Mouse (Mus musculus) lung, embryonic 16.5 days (tissue): Measurements from ENCODE around the gene Id3. TPM values are rescaled to one million over a fixed set of nuclear protein-coding genes. Genes with fewer than 3 reads are reported as not detected.

Experiments used
- ATAC-seq: fragments of 200-750 bp; cut with Nextera tagmentation; 2 replicates; pipeline ENCODE4 v1.8.0; 2017; ENCODE audit warnings: low read depth, mild to moderate bottlenecking, moderate library complexity
- H3K27ac ChIP-seq: fragments of 300-500 bp; sonication (generic); 2 replicates; pipeline ENCODE4 v1.5.1; 2014; ENCODE audit warnings: mild to moderate bottlenecking, control low read depth, low read length
- H3K27me3 ChIP-seq: fragments of 300-500 bp; sonication (generic); 2 replicates; pipeline ENCODE4 v1.6.1; 2014; ENCODE audit warnings: low read depth, low read length, mixed read lengths; ENCODE audit not compliant: control insufficient read depth, insufficient read depth
- H3K36me3 ChIP-seq: fragments of 300-500 bp; sonication (generic); 2 replicates; pipeline ENCODE4 v1.6.1; 2014; ENCODE audit warnings: low read length; ENCODE audit not compliant: control insufficient read depth, insufficient read depth
- H3K4me1 ChIP-seq: fragments of 300-500 bp; sonication (generic); replicated peaks from 2 replicates; pipeline ENCODE4 v1.6.1; 2014; ENCODE audit warnings: low read length, mixed read lengths; ENCODE audit not compliant: control insufficient read depth, insufficient read depth
- H3K4me2 ChIP-seq: fragments of 300-500 bp; sonication (generic); 2 replicates; pipeline ENCODE4 v1.6.1; 2014; ENCODE audit warnings: low read depth, low read length, control low read depth
- H3K4me3 ChIP-seq: fragments of 300-500 bp; sonication (generic); 2 replicates; pipeline ENCODE4 v1.5.1; 2014; ENCODE audit warnings: mild to moderate bottlenecking, low read length, control low read depth
- H3K9ac ChIP-seq: fragments of 300-500 bp; sonication (generic); 2 replicates; pipeline ENCODE4 v1.6.1; 2014; ENCODE audit warnings: low read length, control low read depth
- H3K9me3 ChIP-seq: fragments of 300-500 bp; sonication (generic); 2 replicates; pipeline ENCODE4 v1.6.1; 2016; ENCODE audit warnings: low read length; ENCODE audit not compliant: control insufficient read depth
- WGBS: fragments of 180-500 bp; shearing (Covaris S2); extraction: QIAGEN DNeasy Blood & Tissue Kit; methylation state at CpG from one replicate; pipeline ENCODE4 v1.1.7; 2014; 5-methylcytosine and 5-hydroxymethylcytosine counted together
- polyA plus RNA-seq: library from polyadenylated mRNA; unstranded; fragments of >200 nt; fragmentation: Nextera tagmentation; extraction: Ambion mirVana; gene quantifications from 2 replicates; pipeline ENCODE4 v1.2.1, GENCODE M21; 2015

Gene Id3
- polyA plus RNA-seq, 1 experiment from 2014 or later = 560 TPM

DNA sequence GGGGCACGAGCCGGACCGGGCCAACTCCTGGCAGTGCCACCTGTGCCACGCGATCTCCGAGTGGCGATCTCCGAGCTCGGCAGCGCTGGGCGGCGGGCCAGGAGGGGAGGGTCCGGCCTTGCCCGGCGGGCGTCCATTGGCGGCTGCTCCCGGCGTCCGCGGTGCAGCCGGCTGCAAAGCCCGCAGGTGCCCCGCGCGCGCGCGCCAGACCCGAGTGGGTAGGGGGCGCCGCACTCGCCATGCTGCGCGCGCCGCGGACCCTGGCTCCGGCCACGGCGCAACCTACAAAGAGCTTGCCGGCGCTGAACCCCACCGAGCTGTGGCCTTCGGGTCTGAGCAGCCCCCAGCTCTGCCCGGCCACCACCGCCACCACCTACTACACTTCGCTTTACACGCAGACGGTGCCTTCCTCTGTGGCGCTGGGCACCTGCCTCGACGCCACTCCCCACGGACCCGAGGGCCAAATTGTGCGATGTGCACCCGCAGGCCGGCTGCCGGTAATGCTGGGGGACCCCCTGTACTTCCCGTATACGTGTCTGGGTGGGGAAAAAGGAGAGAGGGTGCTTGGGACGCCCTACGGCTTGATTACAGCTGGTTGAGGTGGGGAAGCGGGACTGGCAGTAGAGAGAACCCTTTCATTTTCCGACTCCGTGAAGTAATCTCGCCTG is 29.4 kb downstream of the Id3 start:
- H3K9me3 ChIP-seq = no peaks in the 10 kb centered on the region
- no peaks in the 10 kb centered on the region for H3K27me3 ChIP-seq
- peak; percentile 60 for ATAC-seq
- peak overlapping the region; percentile 81 for H3K4me3 ChIP-seq
- H3K4me2 ChIP-seq = peak overlapping the region; percentile 90
- H3K36me3 ChIP-seq = no peaks in the 10 kb centered on the region
- WGBS = under 1% methylated on average over 62 of the region's 67 CpGs
- H3K4me1 ChIP-seq = peaks cover 44% of the 10 kb centered on the region
- H3K9ac ChIP-seq = peak overlapping the region; percentile 81
- peak overlapping the region; percentile 83 for H3K27ac ChIP-seq

DNA sequence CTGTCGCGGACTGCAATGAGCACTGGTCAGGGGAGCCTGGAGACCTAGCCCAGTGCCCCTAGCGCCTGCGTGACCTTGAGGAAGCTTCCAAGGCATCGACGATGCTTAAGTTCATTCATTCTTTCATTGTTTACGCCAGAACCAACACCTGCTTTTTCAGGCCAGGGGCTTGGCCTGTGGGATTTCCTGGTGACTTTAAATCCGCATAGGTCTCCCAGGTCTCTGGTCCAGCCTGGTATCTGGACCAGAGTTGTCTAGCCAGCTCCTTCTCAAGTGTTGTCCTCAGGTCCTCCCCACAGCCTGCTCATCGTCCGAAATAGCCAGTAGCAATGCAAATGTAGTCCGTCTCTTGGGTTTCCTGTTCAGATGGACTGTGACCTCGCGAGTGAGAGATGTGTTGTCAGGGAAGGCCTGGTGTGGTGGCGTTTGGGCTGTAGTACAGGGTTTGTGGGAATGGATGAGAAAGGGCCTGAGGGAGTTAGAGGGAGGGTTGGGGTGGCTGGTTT is 30.0 kb downstream of the Id3 start:
- 6% methylated on average over 14 of the region's 14 CpGs for WGBS
- no peak for ATAC-seq
- H3K4me1 ChIP-seq = peaks cover 50% of the 10 kb centered on the region

DNA sequence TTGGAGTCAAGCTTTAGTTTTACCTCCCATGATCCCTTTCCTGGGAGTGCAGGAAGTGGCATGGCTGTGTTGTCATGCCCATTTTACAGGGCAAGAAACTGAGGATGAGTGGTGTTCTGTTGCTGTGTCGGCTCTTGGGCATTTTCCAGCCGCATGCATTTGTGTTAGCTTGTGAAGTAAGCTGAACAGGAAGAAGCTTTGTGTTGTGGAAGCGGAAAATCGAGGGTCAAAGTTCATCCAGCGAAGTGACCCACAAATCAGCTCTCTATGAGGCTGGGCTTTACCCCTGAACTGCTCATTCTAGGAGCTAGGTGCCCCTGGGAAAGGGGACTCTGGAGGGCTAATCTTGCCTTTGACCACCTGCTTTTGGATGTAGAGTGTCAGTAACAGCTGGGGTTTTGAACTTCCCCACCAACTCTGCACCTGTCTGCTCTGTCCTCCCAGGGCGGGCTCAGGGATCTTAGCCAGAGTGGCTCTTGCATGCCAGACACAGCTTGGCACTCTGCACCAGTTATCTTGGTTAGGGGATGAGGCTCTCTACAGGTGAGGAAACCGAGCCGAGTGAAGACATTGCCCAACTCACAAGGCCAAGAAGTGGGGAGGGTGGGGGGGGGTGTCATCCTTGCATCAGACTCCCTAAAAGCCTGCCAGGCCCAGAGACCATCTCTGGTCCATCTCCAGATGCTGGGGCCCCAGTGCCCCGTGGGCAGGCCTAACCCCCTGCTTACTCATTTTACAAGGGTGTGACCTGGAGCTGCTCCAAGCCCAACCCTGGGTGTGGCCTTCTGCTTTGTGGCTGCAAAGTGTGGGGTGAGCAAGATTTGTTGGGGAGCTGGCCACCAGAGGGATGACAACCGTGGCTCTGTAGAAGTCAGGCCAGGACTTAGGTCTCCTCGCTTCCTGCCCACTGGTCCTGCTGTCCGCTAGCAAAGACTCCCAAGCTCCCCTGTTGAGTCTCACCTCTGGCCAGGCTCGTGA is 31.2 kb downstream of the Id3 start:
- H3K27ac ChIP-seq = peak overlapping the region; percentile 7; the same call in 1 of the 2 replicates
- H3K9ac ChIP-seq = peak overlapping the region; percentile 16

More for the DNA sequence above, 30.0 kb downstream of the Id3 start:
- H3K27me3 ChIP-seq = no peaks in the 10 kb centered on the region
- no peaks in the 10 kb centered on the region for H3K9me3 ChIP-seq
- peak overlapping the region; percentile 90 for H3K4me2 ChIP-seq
- H3K9ac ChIP-seq = peak overlapping the region; percentile 81
- H3K4me3 ChIP-seq = peak overlapping the region; percentile 81
- H3K36me3 ChIP-seq = no peaks in the 10 kb centered on the region
- H3K27ac ChIP-seq = peak overlapping the region; percentile 83

DNA sequence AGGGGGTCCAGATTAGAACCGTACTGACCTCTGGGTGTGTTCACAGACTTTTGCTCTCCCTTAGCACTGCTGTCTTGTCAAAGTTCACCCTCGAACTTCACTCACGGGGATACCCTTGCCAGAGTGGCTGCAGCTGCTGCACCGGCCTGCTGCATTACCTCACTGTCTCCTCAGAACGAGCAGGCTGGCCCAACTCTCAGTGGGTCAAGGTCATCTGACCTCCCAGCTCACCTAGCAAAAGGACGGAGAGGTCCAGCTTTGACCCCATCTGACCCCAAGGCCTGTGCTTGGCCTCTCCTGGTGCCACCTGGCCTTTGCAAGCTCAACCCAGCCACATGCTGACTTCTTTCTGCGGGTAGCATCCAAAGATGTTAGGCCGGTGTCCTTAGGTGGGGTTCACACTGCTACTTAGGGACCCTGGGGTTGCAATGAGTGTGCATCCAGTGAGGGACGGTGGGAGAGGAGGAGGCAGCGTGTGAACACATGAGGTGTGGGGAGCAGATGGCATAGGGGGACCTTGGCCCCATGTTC is 32.8 kb downstream of the Id3 start:
- Histone ChIP-seq H3K36me3 (no peaks in the 10 kb centered on the region), H3K9me3 (no peaks in the 10 kb centered on the region), H3K27me3 (no peaks in the 10 kb centered on the region), H3K4me2 (no peak overlapping the region), H3K9ac (no peak overlapping the region), H3K4me3 (no peak overlapping the region), H3K27ac (peak overlapping the region; percentile 24), H3K4me1 (peaks cover 66% of the 10 kb centered on the region)
- ATAC-seq = no peak
- WGBS = 58% methylated on average over 10 of the region's 10 CpGs

More for the DNA sequence above, 31.2 kb downstream of the Id3 start:
- peak overlapping the region; percentile 81; the same call in 1 of the 2 replicates for H3K4me3 ChIP-seq
- peaks cover 54% of the 10 kb centered on the region for H3K4me1 ChIP-seq
- no peaks in the 10 kb centered on the region for H3K9me3 ChIP-seq
- no peaks in the 10 kb centered on the region for H3K36me3 ChIP-seq
- no peak; the same call in 1 of the 2 replicates for ATAC-seq
- peak overlapping the region; percentile 90 for H3K4me2 ChIP-seq
- H3K27me3 ChIP-seq = no peaks in the 10 kb centered on the region
- 60% methylated on average over 13 of the region's 13 CpGs for WGBS

DNA sequence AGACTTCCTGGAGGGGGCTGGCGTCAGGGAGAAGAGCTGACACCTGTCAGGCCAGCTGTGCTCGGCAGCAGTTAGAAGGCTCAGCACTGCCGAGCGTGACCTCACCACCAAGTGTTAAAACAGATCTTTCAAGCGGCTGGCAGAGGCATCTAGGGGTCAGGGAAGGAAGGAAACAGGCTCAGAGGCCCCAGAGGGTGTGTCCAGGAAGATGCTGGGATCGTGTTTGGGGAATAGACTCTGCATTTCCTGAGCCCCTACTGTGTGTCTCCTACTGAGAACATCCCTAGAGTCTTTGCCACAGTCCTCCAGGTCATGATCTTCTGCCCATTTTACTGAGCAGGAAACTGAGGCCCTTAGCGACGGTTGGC is 33.9 kb downstream of the Id3 start:
- peak; percentile 4; the same call in 1 of the 2 replicates for ATAC-seq
- peaks cover 69% of the 10 kb centered on the region for H3K4me1 ChIP-seq
- H3K9ac ChIP-seq = no peak overlapping the region
- H3K4me2 ChIP-seq = peak overlapping the region; percentile 8; the same call in 1 of the 2 replicates
- H3K27ac ChIP-seq = peak overlapping the region; percentile 90
- H3K36me3 ChIP-seq = no peaks in the 10 kb centered on the region
- 29% methylated on average over 8 of the region's 8 CpGs for WGBS
- no peaks in the 10 kb centered on the region for H3K27me3 ChIP-seq
- no peak overlapping the region for H3K4me3 ChIP-seq
- no peaks in the 10 kb centered on the region for H3K9me3 ChIP-seq

DNA sequence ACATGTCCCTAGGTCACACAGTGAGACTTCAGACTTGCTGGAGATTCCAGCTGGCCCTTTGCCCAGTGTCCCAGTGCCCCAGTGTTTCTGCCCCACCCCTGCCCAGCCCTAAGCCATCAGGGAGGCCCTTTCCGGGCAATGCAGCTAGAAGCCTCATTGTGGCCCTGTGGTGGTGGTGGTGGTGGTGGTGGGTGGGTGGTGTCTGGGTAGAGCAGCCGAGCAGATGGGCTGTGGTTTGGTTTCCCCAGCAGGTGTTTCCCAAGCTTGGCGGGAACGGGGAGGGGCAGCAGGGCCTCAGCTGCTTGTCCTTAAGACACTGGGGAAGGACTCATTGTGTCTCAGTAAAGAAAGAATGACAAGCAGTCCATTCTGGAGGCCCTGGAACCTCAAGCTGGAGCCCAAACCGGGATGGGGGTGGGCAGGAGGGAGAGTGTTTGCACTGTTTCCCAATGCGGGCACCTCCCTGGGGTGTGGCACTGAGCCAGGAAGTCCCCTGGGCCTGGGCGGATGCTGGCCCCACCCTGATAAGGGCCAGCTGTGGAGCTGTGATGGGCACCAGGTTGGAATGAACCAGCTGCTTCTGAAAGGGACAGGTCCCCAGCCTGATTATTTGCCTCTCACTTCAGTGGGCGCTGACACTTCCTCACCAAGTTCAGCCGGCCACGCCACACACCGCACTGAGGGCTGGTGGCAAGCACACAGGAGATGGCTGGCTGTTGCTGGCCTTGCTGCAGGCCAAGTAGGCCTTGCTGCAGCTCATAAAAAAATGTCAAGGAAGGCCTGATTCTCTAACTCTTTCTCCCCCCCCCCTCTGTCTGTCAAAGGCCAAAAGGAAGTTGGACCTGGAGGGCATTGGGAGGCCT is 34.5 kb downstream of the Id3 start:
- Histone ChIP-seq H3K9me3 (no peaks in the 10 kb centered on the region), H3K4me2 (peak overlapping the region; percentile 8; the same call in 1 of the 2 replicates), H3K36me3 (no peaks in the 10 kb centered on the region), H3K27me3 (no peaks in the 10 kb centered on the region), H3K27ac (peak overlapping the region; percentile 90), H3K9ac (peak overlapping the region; percentile 20; the same call in 1 of the 2 replicates), H3K4me1 (peaks cover 69% of the 10 kb centered on the region), H3K4me3 (no peak overlapping the region)
- peak; percentile 39 for ATAC-seq
- WGBS = 27% methylated on average over 11 of the region's 11 CpGs

DNA sequence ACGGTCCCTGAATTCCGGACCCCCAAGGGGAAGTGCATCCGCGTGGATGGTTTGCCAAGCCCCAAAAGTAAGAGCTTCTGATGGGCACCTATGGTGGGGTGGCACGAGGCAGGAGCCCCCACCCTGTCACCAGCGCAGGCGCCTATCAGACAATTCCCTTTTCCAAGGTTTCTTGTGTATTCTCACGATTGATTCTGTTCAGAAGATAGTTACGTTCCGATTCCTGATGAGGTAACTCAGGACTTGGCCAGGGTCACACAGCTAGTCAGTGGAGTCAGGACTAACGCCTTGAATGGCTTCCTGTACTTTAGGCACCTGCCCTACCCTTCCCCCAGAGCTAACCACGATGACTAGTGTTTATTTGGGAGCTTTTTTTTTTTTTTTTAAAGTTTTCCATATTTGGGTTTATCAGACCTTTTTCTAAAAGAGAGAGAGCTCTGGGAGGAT is 35.2 kb downstream of the Id3 start:
- 71% methylated on average over 12 of the region's 12 CpGs for WGBS
- Histone ChIP-seq H3K27me3 (no peaks in the 10 kb centered on the region), H3K36me3 (no peaks in the 10 kb centered on the region), H3K4me2 (0 out of 2 replicates have a peak overlapping the region, but pooled peaks have one; percentile 8), H3K9ac (peak overlapping the region; percentile 20; the same call in 1 of the 2 replicates), H3K4me3 (no peak overlapping the region), H3K27ac (peak overlapping the region; percentile 90), H3K9me3 (no peaks in the 10 kb centered on the region), H3K4me1 (peaks cover 65% of the 10 kb centered on the region)
- no peak for ATAC-seq

DNA sequence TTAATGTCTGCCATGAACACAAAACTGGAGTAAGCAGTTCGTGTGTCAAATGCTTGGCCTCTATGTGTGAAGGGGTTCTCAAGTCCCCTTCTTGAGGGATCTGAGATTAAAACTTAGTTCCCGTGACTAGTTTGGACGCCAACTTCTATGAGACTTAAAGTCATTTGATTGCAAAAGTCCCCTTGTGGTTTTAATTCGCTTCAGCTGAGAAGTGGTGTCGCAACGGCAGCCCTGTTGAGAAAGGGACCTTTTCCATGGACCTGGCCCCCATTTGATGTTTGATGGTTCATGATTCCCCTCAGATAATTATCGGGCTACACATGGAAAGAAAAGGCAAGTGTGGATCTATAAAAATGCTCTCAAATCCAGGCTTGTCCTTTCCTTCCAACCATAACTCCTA is 36.2 kb downstream of the Id3 start:
- Histone ChIP-seq H3K4me1 (peaks cover 56% of the 10 kb centered on the region), H3K36me3 (no peaks in the 10 kb centered on the region), H3K9me3 (no peaks in the 10 kb centered on the region), H3K27ac (peak overlapping the region; percentile 91), H3K4me3 (no peak overlapping the region), H3K27me3 (no peaks in the 10 kb centered on the region), H3K4me2 (peak overlapping the region; percentile 60), H3K9ac (no peak overlapping the region)
- WGBS = 69% methylated on average over 7 of the region's 7 CpGs
- ATAC-seq = no peak
